Mouse (Mus musculus): ENCODE data around the gene Cmtm7. TPM values are rescaled to one million over a fixed set of nuclear protein-coding genes. Genes with fewer than 3 reads are reported as not detected.

The Cmtm7 gene
- 191 TPM for polyA plus RNA-seq (2017; shearing (Covaris generic))

DNA sequence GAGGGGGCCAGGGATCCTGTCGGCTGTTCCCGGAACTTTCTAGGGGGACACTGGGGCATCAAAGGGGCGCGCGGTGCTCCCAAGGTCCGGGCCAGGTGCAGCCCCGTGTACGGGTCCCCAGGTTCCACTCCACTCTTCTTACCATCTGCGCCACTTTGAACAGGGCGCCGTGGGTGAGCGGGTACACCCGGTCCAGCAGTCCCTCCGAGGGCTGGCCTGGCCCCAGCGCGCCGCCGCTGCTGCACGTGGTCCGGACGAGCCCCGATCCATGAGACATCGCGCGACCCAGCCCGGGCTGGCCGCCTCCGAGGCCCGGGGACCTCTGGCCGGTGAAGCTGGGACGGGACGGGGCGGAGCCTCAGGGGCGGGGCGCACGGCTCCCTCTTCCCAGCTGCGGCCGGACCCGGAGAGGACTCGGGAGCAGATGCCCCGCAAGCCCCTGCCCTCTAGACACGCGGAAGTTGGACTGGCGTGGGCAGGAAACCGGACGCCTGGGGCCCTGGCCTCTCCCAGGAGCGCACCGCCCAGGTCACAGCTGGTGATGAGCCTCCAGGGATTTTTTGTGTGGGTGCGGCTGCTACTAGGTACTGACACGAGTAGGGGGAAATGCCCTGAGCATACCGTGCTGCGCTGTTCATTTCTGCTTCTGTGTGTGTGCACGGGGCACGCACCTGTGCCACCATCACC is at the start of gene Cmtm7:
Cmtm7 (minus strand) TSS at position 331 of the 687 bp plus-strand sequence.

DNA sequence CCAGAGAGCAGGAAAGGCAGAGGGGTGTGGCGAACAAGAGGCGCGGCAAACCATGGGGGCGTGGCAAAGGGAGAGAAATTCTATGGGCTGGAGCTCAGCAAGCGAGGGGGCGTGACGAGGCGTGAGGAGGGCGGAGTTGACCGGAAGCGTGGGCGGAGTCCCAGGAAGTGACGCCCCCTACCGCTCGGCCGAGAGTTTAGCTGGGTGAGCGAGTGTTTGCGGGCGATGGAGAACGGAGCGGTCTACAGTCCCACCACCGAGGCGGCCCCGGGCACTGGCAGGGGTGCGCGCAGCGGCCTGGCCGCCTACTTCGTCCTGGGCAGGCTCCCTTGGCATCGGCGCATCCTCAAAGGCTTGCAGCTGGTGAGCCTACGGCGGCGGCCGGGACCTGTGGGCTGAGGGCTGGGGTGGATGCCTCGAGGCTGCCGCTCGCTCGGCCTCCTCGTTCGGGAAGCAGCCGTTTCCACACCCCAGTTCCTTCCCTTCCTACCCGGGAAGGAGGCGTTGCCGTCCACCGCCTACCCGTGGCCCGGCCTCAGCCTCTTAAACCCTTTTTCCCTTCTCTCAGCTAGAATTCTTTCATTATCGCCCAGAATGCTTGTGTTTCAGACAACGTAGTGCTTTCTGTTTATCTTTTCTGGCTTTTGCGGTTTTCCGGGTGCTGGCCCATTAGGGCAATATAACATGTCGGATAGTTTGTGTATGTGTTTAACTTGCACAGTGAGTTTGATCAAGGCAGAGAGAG is 50.5 kb downstream of the Cmtm7 start, which contains the start of gene Cmtm6:
Cmtm6 (plus strand) TSS at position 106 of the 745 bp plus-strand sequence.

Other genes with a start within 250 kb of the Cmtm7 start
- gene Trim71, start 217.5 kb downstream of the Cmtm7 start, polyA plus RNA-seq (2017; shearing (Covaris generic)): 0.02 TPM
- 54.5 TPM for gene Cnot10, start 141.7 kb downstream of the Cmtm7 start, polyA plus RNA-seq (2017; shearing (Covaris generic))
- gene Dync1li1, start 93.1 kb downstream of the Cmtm7 start, polyA plus RNA-seq (2017; shearing (Covaris generic)): 74.4 TPM
- 210 TPM for gene Cmtm6, start 50.7 kb downstream of the Cmtm7 start, polyA plus RNA-seq (2017; shearing (Covaris generic))
- 0.17 TPM for gene Cmtm8, start 62.3 kb upstream of the Cmtm7 start, polyA plus RNA-seq (2017; shearing (Covaris generic))
- gene Gpd1l, start 152.1 kb upstream of the Cmtm7 start, polyA plus RNA-seq (2017; shearing (Covaris generic)): 33.8 TPM
- gene Osbpl10, start 196.7 kb upstream of the Cmtm7 start, polyA plus RNA-seq (2017; shearing (Covaris generic)): not detected
- 3,030 TPM for gene Rps27rt, start 200.9 kb upstream of the Cmtm7 start, polyA plus RNA-seq (2017; shearing (Covaris generic))